Mouse (Mus musculus) stomach, postnatal 0 days (tissue): Measurements from ENCODE around the gene Cuzd1. TPM values are rescaled to one million over a fixed set of nuclear protein-coding genes. Genes with fewer than 3 reads are reported as not detected.
A peak's percentile ranks its signal among the peaks of the same experiment; 100 is the strongest.

ENCODE experiments used
- ATAC-seq: fragments of 200-750 bp; cut with Nextera tagmentation; 2 replicates; pipeline ENCODE4 v1.8.0; 2017; ENCODE audit not compliant: low FRiP score, low TSS enrichment
- DNase-seq: peaks from one replicate; pipeline ENCODE4 v3.0.0-alpha.2; 2016; ENCODE audit warnings: low spot score
- H3K27ac ChIP-seq: fragments of 300-500 bp; sonication (generic); replicated peaks from 2 replicates; pipeline ENCODE4 v1.5.1; 2014; ENCODE audit warnings: mild to moderate bottlenecking, control low read depth
- H3K27me3 ChIP-seq: fragments of 300-500 bp; sonication (generic); 2 replicates; pipeline ENCODE4 v1.6.1; 2014; ENCODE audit warnings: low read length; ENCODE audit not compliant: control insufficient read depth, insufficient read depth
- H3K36me3 ChIP-seq: fragments of 300-500 bp; sonication (generic); 2 replicates; pipeline ENCODE4 v1.6.1; 2014; ENCODE audit warnings: low read length, mixed read lengths; ENCODE audit not compliant: control insufficient read depth, insufficient read depth
- H3K4me1 ChIP-seq: fragments of 300-500 bp; sonication (generic); replicated peaks from 2 replicates; pipeline ENCODE4 v1.6.1; 2014; ENCODE audit warnings: antibody characterized with exemption; ENCODE audit not compliant: control insufficient read depth, insufficient read depth
- H3K4me2 ChIP-seq: fragments of 300-500 bp; sonication (generic); replicated peaks from 2 replicates; pipeline ENCODE4 v1.6.1; 2014; ENCODE audit warnings: low read depth, mild to moderate bottlenecking, control low read depth, moderate library complexity
- H3K4me3 ChIP-seq: fragments of 300-500 bp; sonication (generic); 2 replicates; pipeline ENCODE4 v1.5.1; 2014; ENCODE audit warnings: low read depth, low read length, control low read depth
- H3K9ac ChIP-seq: fragments of 300-500 bp; sonication (generic); 2 replicates; pipeline ENCODE4 v1.6.1; 2014; ENCODE audit warnings: mild to moderate bottlenecking, low read length, control low read depth, mixed read lengths
- H3K9me3 ChIP-seq: fragments of 300-500 bp; sonication (generic); 2 replicates; pipeline ENCODE4 v1.6.1; 2016; ENCODE audit warnings: low read length; ENCODE audit not compliant: control insufficient read depth
- CTCF ChIP-seq: IDR thresholded peaks from 2 replicates; pipeline ENCODE4 v1.5.1; 2016; ENCODE audit warnings: antibody characterized with exemption, low read depth, mild to moderate bottlenecking, moderate library complexity
- EP300 ChIP-seq: optimal IDR thresholded peaks from 2 replicates; pipeline ENCODE3; 2016; ENCODE audit warnings: antibody characterized with exemption
- WGBS: fragments of 180-500 bp; shearing (Covaris S2); extraction: QIAGEN DNeasy Blood & Tissue Kit; methylation state at CpG from one replicate; pipeline ENCODE4 v1.1.7; 2014; 5-methylcytosine and 5-hydroxymethylcytosine counted together
- polyA plus RNA-seq: library from polyadenylated mRNA; unstranded; fragments of >200 nt; fragmentation: Nextera tagmentation; extraction: Ambion mirVana; gene quantifications from 2 replicates; pipeline ENCODE4 v1.2.1, GENCODE M21; 2015

Gene Cuzd1
- 0.06 and 0.10 TPM in 2 replicates for polyA plus RNA-seq

- no peak for ATAC-seq
- no peak for TF ChIP-seq CTCF
- no peak for TF ChIP-seq EP300
- Histone ChIP-seq H3K4me1 (no peaks in the 10 kb centered on the region), H3K4me2 (no peak within 1 kb of the TSS), H3K9me3 (no peaks in the 10 kb centered on the region), H3K9ac (no peak within 1 kb of the TSS), H3K27ac (no peak within 1 kb of the TSS), H3K36me3 (no peaks in the 10 kb centered on the region), H3K27me3 (no peaks in the 10 kb centered on the region), H3K4me3 (no peak within 1 kb of the TSS)
- no peak for DNase-seq
- WGBS, result 78% methylated on average over 2 of the region's 2 CpGs
Observed at GRCm38 (mm10) chr7:131322192-131322591, at the start of gene Cuzd1. TSS of gene Cuzd1 (minus strand) at chr7:131322292.

- no peaks in the 10 kb centered on the region for H3K27me3 ChIP-seq
- DNase-seq (no peak), ATAC-seq (no peak; the same call in 1 of the 2 replicates)
- H3K4me1 ChIP-seq, result no peaks in the 10 kb centered on the region
- H3K36me3 ChIP-seq, result no peaks in the 10 kb centered on the region
- H3K27ac ChIP-seq, result peak overlapping the region; percentile 96
- 3% methylated on average over 9 of the region's 9 CpGs for WGBS
- H3K4me3 ChIP-seq, result peak overlapping the region; percentile 67
- H3K4me2 ChIP-seq, result peak overlapping the region; percentile 76
- TF ChIP-seq EP300 (no peak), CTCF (no peak)
- peak overlapping the region; percentile 81 for H3K9ac ChIP-seq
- H3K9me3 ChIP-seq, result no peaks in the 10 kb centered on the region
Observed at GRCm38 (mm10) chr7:131371470-131371860, 49.4 kb upstream of the Cuzd1 start.

- Histone ChIP-seq H3K9me3 (no peaks in the 10 kb centered on the region), H3K4me1 (no peaks in the 10 kb centered on the region), H3K9ac (peak within 1 kb of the TSS; percentile 81), H3K4me3 (peak within 1 kb of the TSS; percentile 67), H3K4me2 (peak within 1 kb of the TSS; percentile 76), H3K27ac (peak within 1 kb of the TSS; percentile 96), H3K36me3 (no peaks in the 10 kb centered on the region), H3K27me3 (no peaks in the 10 kb centered on the region)
- ATAC-seq (peak; percentile 96), DNase-seq (peak; percentile 89)
- TF ChIP-seq CTCF, result peak; percentile 89
- TF ChIP-seq EP300, result no peak
- WGBS, result 4% methylated on average over 46 of the region's 47 CpGs
Observed at GRCm38 (mm10) chr7:131370648-131371469, 48.8 kb upstream of the Cuzd1 start, which contains the start of gene Pstk. TSS of gene Pstk (plus strand) at chr7:131371141.

- 71% methylated on average over 8 of the region's 8 CpGs for WGBS
- H3K36me3 ChIP-seq, result no peaks in the 10 kb centered on the region
- no peak overlapping the region for H3K4me3 ChIP-seq
- H3K4me1 ChIP-seq, result no peaks in the 10 kb centered on the region
- no peaks in the 10 kb centered on the region for H3K27me3 ChIP-seq
- no peaks in the 10 kb centered on the region for H3K9me3 ChIP-seq
- TF ChIP-seq CTCF, result no peak
- no peak for TF ChIP-seq EP300
- DNase-seq (peak; percentile 18), ATAC-seq (no peak; the same call in 1 of the 2 replicates)
- H3K9ac ChIP-seq, result no peak overlapping the region
- no peak overlapping the region; the same call in 1 of the 2 replicates for H3K27ac ChIP-seq
- no peak overlapping the region for H3K4me2 ChIP-seq
Observed at GRCm38 (mm10) chr7:131364131-131364530, 42.0 kb upstream of the Cuzd1 start.

GRCm38 (mm10) chr7:131362615-131363300, 40.7 kb upstream of the Cuzd1 start, which contains the start of gene 2310057M21Rik:
TSS of gene 2310057M21Rik (minus strand) at chr7:131362759.
- H3K4me2 ChIP-seq, result peak within 1 kb of the TSS; percentile 93
- peak within 1 kb of the TSS; percentile 90 for H3K27ac ChIP-seq
- TF ChIP-seq CTCF (peak; percentile 9; the same call in 1 of the 2 replicates), EP300 (no peak)
- peak within 1 kb of the TSS; percentile 90 for H3K9ac ChIP-seq
- peak within 1 kb of the TSS; percentile 88 for H3K4me3 ChIP-seq
- H3K4me1 ChIP-seq, result no peaks in the 10 kb centered on the region
- DNase-seq (peak; percentile 96), ATAC-seq (peak; percentile 97)
- 0 out of 2 replicates have a peak, but pooled peaks cover 2% of the 10 kb centered on the region for H3K36me3 ChIP-seq
- no peaks in the 10 kb centered on the region for H3K27me3 ChIP-seq
- WGBS, result under 1% methylated on average over 55 of the region's 55 CpGs
- no peaks in the 10 kb centered on the region for H3K9me3 ChIP-seq
